Mouse (Mus musculus) heart, embryonic 14.5 days (tissue): ENCODE results near the gene Acot2. TPM values are rescaled to one million over a fixed set of nuclear protein-coding genes. Genes with fewer than 3 reads are reported as not detected.
A peak's percentile ranks its signal among the peaks of the same experiment; 100 is the strongest.
"Not testable (repeated sequence)": the region's sequence is repeated elsewhere in the genome, so short reads cannot be mapped to it uniquely, and the experiment has no call there.

Experiments
- ATAC-seq: fragments of 200-750 bp; cut with Nextera tagmentation; 2 replicates; pipeline ENCODE4 v1.8.0; 2017; ENCODE audit warnings: low read depth, moderate TSS enrichment; ENCODE audit not compliant: insufficient number of reproducible peaks, insufficient read depth, low FRiP score
- H3K27ac ChIP-seq, 2 experiments: fragments of 200-500 bp in 1 of 2; fragments of 300-500 bp in 1 of 2; sonication (generic) in 1 of 2; replicated peaks in 1 of 2; 2 replicates each; pipeline ENCODE4 v1.5.1; 2012 to 2014; ENCODE audit warnings: low read depth in 2 of 2, low read length in 2 of 2, control low read depth in 1 of 2, mild to moderate bottlenecking in 1 of 2, mixed read lengths in 1 of 2; ENCODE audit not compliant: control insufficient read depth in 1 of 2, insufficient read depth in 1 of 2
- H3K27me3 ChIP-seq: fragments of 300-500 bp; sonication (generic); 2 replicates; pipeline ENCODE4 v1.6.1; 2014; ENCODE audit warnings: mild to moderate bottlenecking, low read length, control low read depth; ENCODE audit not compliant: control insufficient read depth, insufficient read depth
- H3K36me3 ChIP-seq: fragments of 300-500 bp; sonication (generic); 2 replicates; pipeline ENCODE4 v1.6.1; 2014; ENCODE audit warnings: mild to moderate bottlenecking, control low read depth, low read length, mixed read lengths; ENCODE audit not compliant: control insufficient read depth, insufficient read depth
- H3K4me1 ChIP-seq, 2 experiments: fragments of 200-500 bp in 1 of 2; fragments of 300-500 bp in 1 of 2; sonication (generic) in 1 of 2; 2 replicates each; pipeline ENCODE4 v1.6.1; 2012 to 2014; ENCODE audit warnings: low read length in 2 of 2, control low read depth in 1 of 2, mixed read lengths in 1 of 2; ENCODE audit not compliant: control insufficient read depth in 2 of 2, insufficient read depth in 2 of 2
- H3K4me2 ChIP-seq: fragments of 300-500 bp; sonication (generic); 2 replicates; pipeline ENCODE4 v1.6.1; 2014; ENCODE audit warnings: mild to moderate bottlenecking, low read length
- H3K4me3 ChIP-seq, 2 experiments: fragments of 200-500 bp in 1 of 2; fragments of 300-500 bp in 1 of 2; sonication (generic) in 1 of 2; 2 replicates each; pipeline ENCODE4 v1.5.1; 2012 to 2014; ENCODE audit warnings: low read length in 2 of 2, mild to moderate bottlenecking in 2 of 2, control low read depth in 1 of 2, low read depth in 1 of 2, moderate library complexity in 1 of 2; ENCODE audit not compliant: control insufficient read depth in 1 of 2, insufficient read depth in 1 of 2
- H3K9ac ChIP-seq: fragments of 300-500 bp; sonication (generic); 2 replicates; pipeline ENCODE4 v1.6.1; 2014; ENCODE audit warnings: mild to moderate bottlenecking, low read length
- H3K9me3 ChIP-seq: fragments of 300-500 bp; sonication (generic); 2 replicates; pipeline ENCODE4 v1.6.1; 2016; ENCODE audit warnings: low read length, control low read depth; ENCODE audit not compliant: control insufficient read depth
- WGBS: fragments of 180-500 bp; shearing (Covaris S2); extraction: QIAGEN DNeasy Blood & Tissue Kit; methylation state at CpG from one replicate; pipeline ENCODE4 v1.1.7; 2014; 5-methylcytosine and 5-hydroxymethylcytosine counted together
- polyA plus RNA-seq: library from polyadenylated mRNA; unstranded; fragments of >200 nt; fragmentation: Nextera tagmentation; extraction: Ambion mirVana; gene quantifications from 2 replicates; pipeline ENCODE4 v1.2.1, GENCODE M21; 2014

Acot2 gene
- polyA plus RNA-seq, 1 experiment from 2014 or later: 81.2 TPM

DNA sequence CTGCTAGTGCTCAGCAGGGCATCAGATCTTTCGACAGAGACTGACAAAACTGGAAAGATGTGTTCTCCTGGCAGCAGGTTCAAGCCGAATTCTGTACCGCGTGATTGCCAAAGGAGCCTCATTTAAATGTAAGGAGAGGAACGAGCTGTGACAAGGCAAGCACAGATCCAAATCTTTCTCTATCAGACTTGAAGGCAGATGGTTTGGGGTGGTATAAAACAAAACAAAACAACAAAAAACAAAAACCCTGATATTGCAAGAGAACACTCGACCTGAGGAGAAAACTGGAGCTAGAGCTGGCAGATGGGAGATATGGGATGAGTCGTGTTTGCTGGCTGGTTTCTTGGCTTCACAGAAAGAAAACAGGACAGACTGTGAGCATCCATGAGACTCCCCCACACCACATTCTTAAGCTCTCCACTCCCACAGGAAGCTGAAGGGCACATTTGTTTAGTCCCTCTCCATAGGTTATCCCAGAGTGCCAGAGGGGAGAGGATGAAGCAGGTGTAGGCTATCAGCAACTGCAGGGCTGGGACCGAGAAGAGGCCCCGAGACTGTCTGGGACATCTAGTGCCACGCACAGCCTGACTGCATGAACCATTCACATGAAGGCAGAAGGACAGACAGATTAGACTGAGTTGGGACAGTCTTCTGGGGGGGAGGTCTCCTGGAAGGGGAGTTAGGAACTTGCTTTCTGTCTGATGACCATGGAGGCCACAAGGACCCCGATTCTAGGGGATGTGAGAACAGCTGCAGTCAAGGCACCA, 10.9 kb downstream of the Acot2 start:
- Histone ChIP-seq H3K4me1 (peaks cover 14 to 22% of the 10 kb centered on the region in 2 experiments), H3K27me3 (no peaks in the 10 kb centered on the region), H3K4me3 (no peak overlapping the region), H3K9me3 (peaks cover 10% of the 10 kb centered on the region), H3K36me3 (peaks cover 10% of the 10 kb centered on the region; the same call in 1 of the 2 replicates), H3K27ac (peak overlapping the region; percentile 4 to 41; a peak in 2 of 4 replicates), H3K4me2 (no peak overlapping the region), H3K9ac (0 out of 2 replicates have a peak overlapping the region, but pooled peaks have one; percentile 0)
- 45% methylated on average over 11 of the region's 11 CpGs for WGBS
- ATAC-seq: no peak

GRCm38 (mm10) chr12:83999237-83999636, 11.6 kb downstream of the Acot2 start:
- ATAC-seq: peak; percentile 65
- not testable (repeated sequence) for H3K9me3 ChIP-seq, H3K4me3 ChIP-seq, H3K27me3 ChIP-seq, H3K9ac ChIP-seq, H3K36me3 ChIP-seq
- Histone ChIP-seq H3K27ac (peak overlapping the region; percentile 66 to 76), H3K4me1 (peaks cover 14 to 22% of the 10 kb centered on the region in 2 experiments), H3K4me2 (peak overlapping the region; percentile 43; the same call in 1 of the 2 replicates)
- 11% methylated on average over 8 of the region's 8 CpGs for WGBS

DNA sequence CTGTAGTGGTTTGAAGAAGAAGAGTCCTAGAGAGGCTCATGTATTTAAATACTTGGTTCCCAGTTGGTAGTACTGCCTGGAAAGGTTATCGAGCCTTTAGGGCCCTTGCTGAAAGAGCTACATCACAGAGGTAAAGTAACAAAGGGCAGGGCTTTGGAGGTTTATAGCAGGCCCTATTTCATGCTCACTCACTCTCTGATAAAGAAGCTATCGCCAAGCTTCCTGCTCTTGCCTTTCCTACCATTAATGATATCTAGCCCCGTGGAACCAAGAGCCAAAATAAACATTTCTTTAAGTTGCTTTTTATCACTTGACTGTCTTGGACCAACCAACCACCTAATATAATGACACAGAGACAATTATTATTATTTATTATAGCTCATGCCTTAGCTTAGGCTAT, 12.8 kb downstream of the Acot2 start:
- no peak for ATAC-seq
- Histone ChIP-seq H3K36me3 (no peaks in the 10 kb centered on the region), H3K9me3 (peaks cover 10% of the 10 kb centered on the region), H3K4me3 (no peak overlapping the region), H3K4me2 (no peak overlapping the region), H3K9ac (no peak overlapping the region), H3K27ac (peak overlapping the region in 1 of 2 experiments; percentile 76; a peak in 1 of 4 replicates), H3K27me3 (no peaks in the 10 kb centered on the region), H3K4me1 (peaks cover 14 to 22% of the 10 kb centered on the region in 2 experiments)
- WGBS: 63% methylated on average over 3 of the region's 3 CpGs

- WGBS: 79% methylated on average over 1 of the region's 1 CpGs
- peaks cover 10 to 16% of the 10 kb centered on the region in 2 experiments for H3K4me1 ChIP-seq
Observed at GRCm38 (mm10) chr12:84003866-84004265, 16.2 kb downstream of the Acot2 start.

DNA sequence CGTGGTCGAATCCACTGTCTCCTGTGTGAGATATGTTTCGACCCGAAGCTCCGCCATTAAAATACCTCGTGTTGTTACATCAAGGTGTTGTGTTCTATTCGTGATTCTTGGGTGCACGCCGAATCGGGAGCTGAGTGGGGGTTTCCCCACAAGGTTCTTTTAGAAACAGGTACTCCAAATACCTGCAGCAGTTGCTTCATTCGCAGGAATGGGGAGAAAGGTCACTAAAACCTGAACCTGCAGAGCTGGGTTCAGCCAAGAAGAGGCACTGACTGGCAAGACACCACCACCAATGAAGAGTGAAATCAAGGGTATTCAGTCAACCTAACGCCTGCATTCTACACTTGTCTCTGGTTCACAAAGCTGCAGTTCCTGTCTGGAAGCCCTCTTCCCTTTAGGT, 20.6 kb downstream of the Acot2 start:
- no peak for ATAC-seq
- WGBS: 89% methylated on average over 11 of the region's 12 CpGs

More at GRCm38 (mm10) chr12:84003866-84004265, 16.2 kb downstream of the Acot2 start:
- H3K36me3 ChIP-seq: no peaks in the 10 kb centered on the region
- no peak overlapping the region for H3K4me2 ChIP-seq
- no peaks in the 10 kb centered on the region for H3K27me3 ChIP-seq
- H3K9me3 ChIP-seq: peaks cover 10% of the 10 kb centered on the region
- H3K9ac ChIP-seq: no peak overlapping the region
- no peak for ATAC-seq
- H3K4me3 ChIP-seq: no peak overlapping the region
- no peak overlapping the region for H3K27ac ChIP-seq

DNA sequence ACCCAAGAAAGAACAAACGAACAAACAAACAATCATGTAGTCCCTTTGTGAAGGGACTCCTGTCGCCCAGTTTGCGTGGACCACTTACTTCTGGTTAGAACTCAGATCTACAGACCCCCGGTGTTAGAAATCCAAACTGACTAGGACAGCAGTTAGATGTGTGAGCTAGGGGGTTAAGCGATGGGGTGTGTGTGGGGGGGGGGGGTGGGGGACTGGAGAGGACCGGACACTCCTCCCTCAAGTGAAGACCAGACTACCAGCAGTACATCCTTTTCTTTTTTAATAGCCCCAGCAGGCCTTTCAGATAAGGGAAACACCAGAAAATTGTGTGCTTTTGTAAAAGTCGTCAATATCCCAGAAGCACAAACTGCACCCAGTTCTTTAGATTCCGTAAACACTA, 21.1 kb downstream of the Acot2 start:
- Histone ChIP-seq H3K4me1 (peaks cover 3 to 5% of the 10 kb centered on the region in 2 experiments; a peak in 2 of 4 replicates), H3K4me3 (peak overlapping the region in 1 of 2 experiments; percentile 45; a peak in 2 of 4 replicates), H3K27me3 (no peaks in the 10 kb centered on the region), H3K9me3 (no peaks in the 10 kb centered on the region), H3K9ac (peak overlapping the region; percentile 69), H3K4me2 (peak overlapping the region; percentile 66), H3K36me3 (no peaks in the 10 kb centered on the region), H3K27ac (peak overlapping the region in 1 of 2 experiments; percentile 48; a peak in 3 of 4 replicates)
- WGBS: 70% methylated on average over 7 of the region's 8 CpGs
- ATAC-seq: no peak

More for the DNA sequence above, 20.6 kb downstream of the Acot2 start:
- no peak overlapping the region for H3K27ac ChIP-seq
- no peaks in the 10 kb centered on the region for H3K9me3 ChIP-seq
- no peak overlapping the region for H3K4me3 ChIP-seq
- H3K27me3 ChIP-seq: no peaks in the 10 kb centered on the region
- H3K4me1 ChIP-seq: peaks cover 3 to 5% of the 10 kb centered on the region in 2 experiments; a peak in 2 of 4 replicates
- no peak overlapping the region for H3K9ac ChIP-seq
- no peak overlapping the region for H3K4me2 ChIP-seq
- no peaks in the 10 kb centered on the region for H3K36me3 ChIP-seq

DNA sequence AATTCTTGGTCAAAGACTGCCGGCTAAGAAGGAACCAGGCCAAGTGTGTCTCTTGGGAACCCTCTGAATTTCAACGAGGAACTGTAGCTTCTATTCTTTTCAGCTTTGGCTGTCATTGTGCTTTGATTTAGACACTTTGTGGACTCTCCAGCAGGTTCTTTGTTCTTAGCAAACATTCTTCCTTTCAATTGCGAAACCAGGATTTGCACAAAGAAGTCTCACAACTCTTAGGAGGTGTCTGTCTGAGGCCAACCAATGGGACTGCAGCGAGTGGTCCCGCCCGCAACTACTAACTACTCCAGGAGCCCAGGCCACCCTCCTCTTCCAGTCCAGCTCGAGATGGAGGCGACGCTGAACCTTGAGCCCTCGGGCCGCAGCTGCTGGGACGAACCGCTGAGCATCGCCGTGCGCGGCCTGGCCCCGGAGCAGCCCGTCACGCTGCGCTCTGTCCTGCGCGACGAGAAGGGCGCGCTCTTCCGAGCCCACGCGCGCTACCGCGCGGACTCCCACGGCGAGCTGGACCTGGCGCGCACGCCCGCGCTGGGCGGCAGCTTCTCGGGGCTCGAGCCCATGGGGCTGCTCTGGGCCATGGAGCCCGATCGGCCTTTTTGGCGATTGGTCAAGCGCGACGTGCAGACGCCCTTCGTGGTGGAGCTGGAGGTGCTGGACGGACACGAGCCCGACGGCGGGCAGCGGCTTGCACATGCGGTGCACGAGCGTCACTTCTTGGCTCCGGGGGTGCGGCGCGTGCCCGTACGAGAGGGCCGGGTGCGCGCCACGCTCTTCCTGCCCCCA, 21.7 kb downstream of the Acot2 start, which contains the start of gene Acot1:
Gene Acot1 (plus strand): TSS at position 320 of the 795 bp plus-strand sequence.
- H3K36me3 ChIP-seq, H3K4me1 ChIP-seq, H3K27me3 ChIP-seq, H3K9me3 ChIP-seq: not testable (repeated sequence)
- H3K4me3 ChIP-seq: peak within 1 kb of the TSS; percentile 45 to 49
- 1% methylated on average over 51 of the region's 70 CpGs for WGBS
- peak; percentile 91 for ATAC-seq
- peak within 1 kb of the TSS; percentile 66 for H3K4me2 ChIP-seq
- H3K9ac ChIP-seq: peak within 1 kb of the TSS; percentile 69
- peak within 1 kb of the TSS in 1 of 2 experiments; percentile 48; a peak in 3 of 4 replicates for H3K27ac ChIP-seq
